Mouse (Mus musculus): ENCODE results near the gene Lipa. TPM values are rescaled to one million over a fixed set of nuclear protein-coding genes. Genes with fewer than 3 reads are reported as not detected.

Gene Lipa
- polyA plus RNA-seq, 1 experiment from 2014 or later = 47.9 TPM

- WGBS = 44% methylated on average over 1 of the region's 1 CpGs
- Histone ChIP-seq H3K9me3 (no peaks in the 10 kb centered on the region), H3K4me3 (no peak overlapping the region), H3K27me3 (no peaks in the 10 kb centered on the region), H3K36me3 (0 out of 2 replicates have a peak, but pooled peaks cover 3% of the 10 kb centered on the region), H3K4me1 (no peaks in the 10 kb centered on the region), H3K27ac (no peak overlapping the region), H3K4me2 (no peak overlapping the region), H3K9ac (no peak overlapping the region)
- ATAC-seq (ENCODE audit: borderline replicate concordance, extremely low read depth, low FRiP score, low TSS enrichment) = no peak
Observed at GRCm38 (mm10) chr19:34496353-34496752, 30.9 kb downstream of the Lipa start.

- H3K36me3 ChIP-seq = 0 out of 2 replicates have a peak, but pooled peaks cover 3% of the 10 kb centered on the region
- 82% methylated on average over 4 of the region's 4 CpGs for WGBS
- no peak overlapping the region for H3K27ac ChIP-seq
- no peaks in the 10 kb centered on the region for H3K9me3 ChIP-seq
- ATAC-seq (ENCODE audit: borderline replicate concordance, extremely low read depth, low FRiP score, low TSS enrichment) = no peak
- no peaks in the 10 kb centered on the region for H3K4me1 ChIP-seq
- no peak overlapping the region for H3K4me2 ChIP-seq
- no peak overlapping the region for H3K9ac ChIP-seq
- no peaks in the 10 kb centered on the region for H3K27me3 ChIP-seq
- no peak overlapping the region for H3K4me3 ChIP-seq
Observed at GRCm38 (mm10) chr19:34493859-34494258, 33.4 kb downstream of the Lipa start.

- Histone ChIP-seq H3K4me3 (no peak overlapping the region), H3K36me3 (no peaks in the 10 kb centered on the region), H3K4me2 (no peak overlapping the region), H3K9ac (no peak overlapping the region), H3K9me3 (no peaks in the 10 kb centered on the region), H3K27ac (no peak overlapping the region), H3K27me3 (no peaks in the 10 kb centered on the region), H3K4me1 (no peaks in the 10 kb centered on the region)
- no peak for ATAC-seq (ENCODE audit: borderline replicate concordance, extremely low read depth, low FRiP score, low TSS enrichment)
- WGBS = 9% methylated on average over 4 of the region's 4 CpGs
Observed at GRCm38 (mm10) chr19:34483547-34483946, 43.7 kb downstream of the Lipa start.

- Histone ChIP-seq H3K36me3 (no peaks in the 10 kb centered on the region), H3K9me3 (no peaks in the 10 kb centered on the region), H3K4me2 (peak within 1 kb of the TSS; percentile 95), H3K27ac (no peak within 1 kb of the TSS), H3K9ac (peak within 1 kb of the TSS; percentile 32), H3K4me1 (peaks cover 10% of the 10 kb centered on the region), H3K27me3 (peaks cover 25% of the 10 kb centered on the region), H3K4me3 (peak within 1 kb of the TSS; percentile 51)
- ATAC-seq (ENCODE audit: borderline replicate concordance, extremely low read depth, low FRiP score, low TSS enrichment) = peak; percentile 49; the same call in 1 of the 2 replicates
- 1% methylated on average over 35 of the region's 35 CpGs for WGBS
Observed at GRCm38 (mm10) chr19:34474991-34475971, 52.0 kb downstream of the Lipa start, which contains the start of gene Ch25h. Ch25h (minus strand) TSS chr19:34475164.

GRCm38 (mm10) chr19:34474228-34474990, 52.9 kb downstream of the Lipa start:
- no peak overlapping the region for H3K27ac ChIP-seq
- peak overlapping the region; percentile 95 for H3K4me2 ChIP-seq
- peak; percentile 42; the same call in 1 of the 2 replicates for ATAC-seq (ENCODE audit: borderline replicate concordance, extremely low read depth, low FRiP score, low TSS enrichment)
- peak overlapping the region; percentile 32; the same call in 1 of the 2 replicates for H3K9ac ChIP-seq
- H3K36me3 ChIP-seq = no peaks in the 10 kb centered on the region
- H3K27me3 ChIP-seq = peaks cover 25% of the 10 kb centered on the region
- WGBS = 6% methylated on average over 49 of the region's 49 CpGs
- peak overlapping the region; percentile 51 for H3K4me3 ChIP-seq
- no peaks in the 10 kb centered on the region for H3K9me3 ChIP-seq
- peaks cover 10% of the 10 kb centered on the region for H3K4me1 ChIP-seq

GRCm38 (mm10) chr19:34471703-34472102, 55.6 kb downstream of the Lipa start:
- no peaks in the 10 kb centered on the region for H3K36me3 ChIP-seq
- peaks cover 20% of the 10 kb centered on the region for H3K27me3 ChIP-seq
- peaks cover 10% of the 10 kb centered on the region for H3K4me1 ChIP-seq
- H3K4me2 ChIP-seq = no peak overlapping the region
- WGBS = 83% methylated on average over 2 of the region's 2 CpGs
- H3K9ac ChIP-seq = no peak overlapping the region
- no peak overlapping the region for H3K4me3 ChIP-seq
- H3K9me3 ChIP-seq = no peaks in the 10 kb centered on the region
- ATAC-seq (ENCODE audit: borderline replicate concordance, extremely low read depth, low FRiP score, low TSS enrichment) = no peak
- H3K27ac ChIP-seq = no peak overlapping the region

- peaks cover under 1% of the 10 kb centered on the region; the same call in 1 of the 2 replicates for H3K27me3 ChIP-seq
- H3K4me1 ChIP-seq = no peaks in the 10 kb centered on the region
- H3K36me3 ChIP-seq = no peaks in the 10 kb centered on the region
- no peak for ATAC-seq (ENCODE audit: borderline replicate concordance, extremely low read depth, low FRiP score, low TSS enrichment)
- no peaks in the 10 kb centered on the region for H3K9me3 ChIP-seq
- H3K4me3 ChIP-seq = no peak overlapping the region
- no peak overlapping the region for H3K9ac ChIP-seq
- WGBS = 21% methylated on average over 3 of the region's 3 CpGs
- no peak overlapping the region for H3K27ac ChIP-seq
- H3K4me2 ChIP-seq = no peak overlapping the region
Observed at GRCm38 (mm10) chr19:34468794-34469193, 58.5 kb downstream of the Lipa start.

DNA sequence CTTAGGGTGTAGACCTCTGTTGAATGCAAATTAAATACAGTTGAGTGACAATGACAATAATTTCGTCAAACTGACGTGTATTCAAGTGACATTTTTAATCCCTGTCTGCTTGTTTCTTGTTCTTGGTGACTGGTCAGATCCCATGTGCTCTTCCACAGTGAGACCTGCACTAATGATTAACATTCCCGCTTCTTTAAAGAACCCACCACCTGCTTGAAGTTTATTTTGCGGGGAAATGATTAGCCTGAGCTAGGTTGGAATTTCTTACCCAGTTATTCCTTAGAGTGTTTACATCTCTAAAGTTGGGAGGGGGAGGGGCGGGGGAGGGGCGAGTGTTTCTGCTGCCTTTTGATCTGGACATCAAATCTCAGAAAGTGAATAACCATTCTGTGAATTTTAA, 59.1 kb downstream of the Lipa start:
- no peak overlapping the region for H3K4me2 ChIP-seq
- 27% methylated on average over 6 of the region's 6 CpGs for WGBS
- H3K9me3 ChIP-seq = no peaks in the 10 kb centered on the region
- no peak for ATAC-seq (ENCODE audit: borderline replicate concordance, extremely low read depth, low FRiP score, low TSS enrichment)
- no peaks in the 10 kb centered on the region for H3K4me1 ChIP-seq
- H3K27ac ChIP-seq = no peak overlapping the region
- H3K4me3 ChIP-seq = no peak overlapping the region
- H3K27me3 ChIP-seq = no peaks in the 10 kb centered on the region
- H3K9ac ChIP-seq = no peak overlapping the region
- no peaks in the 10 kb centered on the region for H3K36me3 ChIP-seq

GRCm38 (mm10) chr19:34464453-34464852, 62.8 kb downstream of the Lipa start:
- Histone ChIP-seq H3K27ac (no peak overlapping the region), H3K36me3 (no peaks in the 10 kb centered on the region), H3K27me3 (no peaks in the 10 kb centered on the region), H3K9ac (no peak overlapping the region), H3K4me2 (no peak overlapping the region), H3K9me3 (no peaks in the 10 kb centered on the region), H3K4me1 (no peaks in the 10 kb centered on the region), H3K4me3 (no peak overlapping the region)
- 68% methylated on average over 3 of the region's 3 CpGs for WGBS
- no peak for ATAC-seq (ENCODE audit: borderline replicate concordance, extremely low read depth, low FRiP score, low TSS enrichment)

GRCm38 (mm10) chr19:34461451-34462019, 65.7 kb downstream of the Lipa start:
- no peak overlapping the region for H3K27ac ChIP-seq
- no peak overlapping the region for H3K9ac ChIP-seq
- no peak overlapping the region for H3K4me3 ChIP-seq
- no peaks in the 10 kb centered on the region for H3K4me1 ChIP-seq
- H3K9me3 ChIP-seq = no peaks in the 10 kb centered on the region
- 70% methylated on average over 1 of the region's 1 CpGs for WGBS
- H3K36me3 ChIP-seq = no peaks in the 10 kb centered on the region
- ATAC-seq (ENCODE audit: borderline replicate concordance, extremely low read depth, low FRiP score, low TSS enrichment) = no peak
- H3K4me2 ChIP-seq = no peak overlapping the region
- no peaks in the 10 kb centered on the region for H3K27me3 ChIP-seq

GRCm38 (mm10) chr19:34450784-34451370, 76.4 kb downstream of the Lipa start:
- no peaks in the 10 kb centered on the region for H3K27me3 ChIP-seq
- no peaks in the 10 kb centered on the region for H3K9me3 ChIP-seq
- WGBS = 42% methylated on average over 1 of the region's 1 CpGs
- no peak overlapping the region for H3K4me3 ChIP-seq
- no peak overlapping the region for H3K9ac ChIP-seq
- H3K27ac ChIP-seq = no peak overlapping the region
- no peak overlapping the region for H3K4me2 ChIP-seq
- no peak for ATAC-seq (ENCODE audit: borderline replicate concordance, extremely low read depth, low FRiP score, low TSS enrichment)
- 0 out of 2 replicates have a peak, but pooled peaks cover 3% of the 10 kb centered on the region for H3K4me1 ChIP-seq
- H3K36me3 ChIP-seq = no peaks in the 10 kb centered on the region
